Mouse (Mus musculus): ENCODE results near the gene Ccm2.

DNA sequence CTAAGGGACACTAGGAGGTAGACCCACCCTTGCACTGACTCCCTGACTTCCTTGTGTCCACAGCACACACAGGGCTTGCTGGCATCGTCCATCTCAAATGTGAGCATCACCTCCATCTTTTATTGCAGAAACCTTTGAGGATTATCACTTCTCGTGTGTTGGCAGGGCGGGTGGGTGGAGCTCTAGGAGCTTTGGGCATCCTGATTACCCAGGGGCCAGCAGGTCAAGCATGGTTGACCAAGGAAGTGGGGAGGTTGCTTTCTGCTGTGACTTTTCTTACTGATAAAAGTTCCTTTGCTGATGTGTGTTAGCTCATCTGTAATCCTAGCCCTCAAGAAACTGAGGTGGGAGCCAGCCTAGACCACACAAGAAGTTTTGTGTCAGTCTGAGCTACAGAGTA lies 29.5 kb downstream of the Ccm2 start:
- no peak for TF ChIP-seq CTCF (conservative IDR thresholded peaks at IDR 0.05; ENCODE audit: insufficient read depth, insufficient read length, low read depth, low read length)
- TF ChIP-seq POLR2A (IDR thresholded peaks at IDR 0.05; ENCODE audit: low read depth, low read length) = no peak

All from kidney, adult 2 months (tissue).